Mouse (Mus musculus) kidney, embryonic 15.5 days (tissue): ENCODE data around the gene Anapc4. TPM values are rescaled to one million over a fixed set of nuclear protein-coding genes. Genes with fewer than 3 reads are reported as not detected.
A peak's percentile ranks its signal among the peaks of the same experiment; 100 is the strongest.

Experiments
- ATAC-seq: fragments of 200-750 bp; cut with Nextera tagmentation; replicated peaks from 2 replicates; pipeline ENCODE4 v1.8.0; 2017; ENCODE audit warnings: moderate TSS enrichment; ENCODE audit not compliant: low FRiP score
- H3K27ac ChIP-seq: fragments of 300-500 bp; sonication (generic); 2 replicates; pipeline ENCODE4 v1.5.1; 2015; ENCODE audit warnings: mild to moderate bottlenecking, inconsistent platforms
- H3K27me3 ChIP-seq: fragments of 300-500 bp; sonication (generic); 2 replicates; pipeline ENCODE4 v1.6.1; 2015; ENCODE audit warnings: inconsistent platforms
- H3K36me3 ChIP-seq: fragments of 300-500 bp; sonication (generic); 2 replicates; pipeline ENCODE4 v1.6.1; 2015; ENCODE audit warnings: inconsistent platforms
- H3K4me1 ChIP-seq: fragments of 300-500 bp; sonication (generic); 2 replicates; pipeline ENCODE4 v1.6.1; 2015; ENCODE audit warnings: inconsistent platforms
- H3K4me2 ChIP-seq: fragments of 300-500 bp; sonication (generic); 2 replicates; pipeline ENCODE4 v1.6.1; 2015; ENCODE audit warnings: moderate library complexity, mild to moderate bottlenecking, inconsistent platforms
- H3K4me3 ChIP-seq: fragments of 300-500 bp; sonication (generic); replicated peaks from 2 replicates; pipeline ENCODE4 v1.5.1; 2015; ENCODE audit warnings: mild to moderate bottlenecking, inconsistent platforms
- H3K9ac ChIP-seq: fragments of 300-500 bp; sonication (generic); 2 replicates; pipeline ENCODE4 v1.6.1; 2015; ENCODE audit warnings: mild to moderate bottlenecking, inconsistent platforms
- H3K9me3 ChIP-seq: fragments of 300-500 bp; sonication (generic); replicated peaks from 2 replicates; pipeline ENCODE4 v1.6.1; 2016; ENCODE audit warnings: inconsistent platforms
- WGBS: fragments of 180-500 bp; shearing (Covaris S2); methylation state at CpG from one replicate; pipeline ENCODE4 v1.1.7; 2015; ENCODE audit warnings: mixed read lengths; 5-methylcytosine and 5-hydroxymethylcytosine counted together
- polyA plus RNA-seq: library from polyadenylated mRNA; unstranded; fragments of >200 nt; fragmentation: Nextera tagmentation; extraction: Ambion mirVana; gene quantifications from 2 replicates; pipeline ENCODE4 v1.2.1, GENCODE M21; 2015

The Anapc4 gene
- polyA plus RNA-seq: 103 TPM in 2 replicates

DNA sequence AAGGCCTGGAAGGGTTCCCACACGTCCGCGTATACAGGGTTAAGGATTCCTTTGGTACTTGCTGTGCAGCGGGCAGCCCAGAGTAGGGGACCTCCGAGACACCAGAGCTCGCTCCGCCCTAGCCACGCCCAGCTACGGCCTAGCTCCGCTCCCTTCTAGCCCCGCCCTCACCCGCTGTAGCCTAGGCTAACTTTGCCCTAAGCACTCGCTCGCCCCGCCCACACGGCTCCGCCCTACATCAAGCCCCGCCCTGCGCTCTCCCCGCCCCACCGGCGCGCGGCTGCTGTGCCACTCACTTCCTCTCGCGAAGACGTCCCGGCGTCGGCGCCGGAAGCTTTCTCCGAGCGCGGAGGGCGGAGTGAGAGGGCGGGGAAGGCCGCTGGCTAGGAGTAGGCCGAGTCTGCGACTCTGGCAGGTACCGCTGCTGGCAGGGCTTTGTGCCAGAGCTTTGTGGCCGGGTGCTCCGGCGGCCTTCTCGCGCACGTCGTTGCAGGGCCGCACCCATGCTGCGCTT is at the start of gene Anapc4:
Anapc4 (plus strand) TSS at position 252 of the 514 bp plus-strand sequence.
- Histone ChIP-seq H3K27me3 (no peaks in the 10 kb centered on the region), H3K36me3 (peaks cover 28% of the 10 kb centered on the region), H3K4me2 (peak within 1 kb of the TSS; percentile 74), H3K27ac (peak within 1 kb of the TSS; percentile 94), H3K4me3 (peak within 1 kb of the TSS; percentile 80), H3K9ac (peak within 1 kb of the TSS; percentile 95), H3K9me3 (no peaks in the 10 kb centered on the region), H3K4me1 (peaks cover 19% of the 10 kb centered on the region)
- under 1% methylated on average over 50 of the region's 50 CpGs for WGBS
- peak; percentile 100 for ATAC-seq

DNA sequence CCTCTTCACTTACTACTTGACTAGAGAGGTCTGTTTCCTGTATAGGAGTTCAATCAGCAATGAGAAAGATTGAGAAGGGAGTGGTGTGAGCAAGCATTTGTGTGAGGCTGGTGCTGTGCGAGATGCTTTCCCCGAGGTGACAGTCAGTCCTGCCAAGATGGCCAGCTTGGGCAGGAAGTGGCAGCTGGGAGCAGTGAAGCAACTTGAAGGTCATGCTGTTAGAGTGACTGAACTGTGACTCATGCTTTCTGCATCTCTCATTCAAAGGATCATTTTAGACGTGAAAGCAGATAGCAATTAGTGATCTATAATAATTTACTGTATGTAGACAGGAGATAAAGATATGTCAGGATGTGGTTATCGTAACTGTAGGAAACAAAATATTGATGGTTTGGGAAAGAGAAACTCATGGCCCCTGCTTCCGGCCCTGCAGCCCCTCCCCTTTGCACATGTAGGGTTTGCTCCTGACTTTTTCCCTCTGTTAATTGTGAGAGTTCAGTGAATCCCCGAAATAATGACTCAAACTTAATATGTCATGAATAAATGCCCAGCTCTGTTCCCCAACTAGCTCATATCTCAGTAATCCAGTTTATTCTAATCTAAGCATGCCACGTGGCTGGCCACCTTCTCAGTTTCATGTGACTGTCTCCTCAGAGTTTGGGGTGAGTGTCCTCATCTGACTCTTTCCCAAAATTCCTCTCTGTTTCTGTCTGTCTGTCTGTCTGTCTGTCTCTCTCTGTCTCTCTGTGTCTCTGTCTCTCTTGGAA is 47.1 kb upstream of the Anapc4 start:
- WGBS: 72% methylated on average over 7 of the region's 7 CpGs
- Histone ChIP-seq H3K36me3 (peaks cover 23% of the 10 kb centered on the region; the same call in 1 of the 2 replicates), H3K4me2 (no peak overlapping the region), H3K4me1 (no peaks in the 10 kb centered on the region), H3K27me3 (no peaks in the 10 kb centered on the region), H3K27ac (no peak overlapping the region), H3K9me3 (no peaks in the 10 kb centered on the region), H3K4me3 (no peak overlapping the region), H3K9ac (no peak overlapping the region)
- ATAC-seq: no peak

DNA sequence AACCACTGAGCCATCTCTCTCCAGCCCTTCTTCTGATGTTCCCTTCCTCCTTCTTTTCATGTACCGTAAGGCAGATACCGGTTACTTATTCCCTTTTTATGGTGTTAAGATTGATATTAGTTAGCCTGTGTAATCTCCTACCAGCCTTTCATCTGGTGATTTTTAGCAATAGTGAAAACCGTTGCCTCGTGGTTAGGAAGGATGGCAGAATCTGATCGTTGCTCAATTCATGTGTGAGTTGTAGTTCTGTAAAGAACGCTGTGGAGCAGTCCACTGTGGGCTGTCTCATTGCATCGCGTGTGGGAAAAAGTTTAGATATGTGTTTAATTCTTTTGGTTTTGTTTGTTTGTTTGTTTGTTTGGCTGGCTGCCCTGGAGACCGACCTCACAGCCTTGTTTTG is 40.6 kb upstream of the Anapc4 start:
- no peak overlapping the region for H3K9ac ChIP-seq
- H3K27me3 ChIP-seq: no peaks in the 10 kb centered on the region
- peaks cover 36% of the 10 kb centered on the region for H3K36me3 ChIP-seq
- WGBS: 94% methylated on average over 9 of the region's 9 CpGs
- no peak overlapping the region for H3K27ac ChIP-seq
- no peak overlapping the region for H3K4me3 ChIP-seq
- H3K9me3 ChIP-seq: no peaks in the 10 kb centered on the region
- H3K4me2 ChIP-seq: no peak overlapping the region
- no peak for ATAC-seq
- no peaks in the 10 kb centered on the region for H3K4me1 ChIP-seq

DNA sequence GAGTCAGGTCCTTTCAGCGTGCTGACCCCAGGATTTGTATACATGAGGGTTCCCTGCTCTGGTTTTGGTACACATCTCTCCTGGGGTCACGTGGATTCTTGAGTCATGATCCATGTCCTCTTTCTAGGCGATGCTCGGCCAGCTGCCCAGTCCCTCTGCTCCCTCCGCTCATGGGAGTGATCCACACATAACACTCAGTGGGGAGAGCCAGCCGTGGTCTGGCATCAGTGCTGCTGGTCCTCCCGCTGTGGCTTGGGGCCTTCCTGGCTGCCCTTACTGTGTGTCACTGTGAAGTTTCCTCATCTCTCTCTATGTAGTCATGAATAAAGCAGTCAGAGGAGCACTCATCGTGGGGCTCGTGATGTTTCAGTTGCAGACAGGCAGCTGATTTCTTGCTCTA is 39.7 kb upstream of the Anapc4 start:
- Histone ChIP-seq H3K27ac (no peak overlapping the region), H3K27me3 (no peaks in the 10 kb centered on the region), H3K36me3 (peaks cover 37% of the 10 kb centered on the region), H3K9me3 (no peaks in the 10 kb centered on the region), H3K9ac (no peak overlapping the region), H3K4me1 (no peaks in the 10 kb centered on the region), H3K4me2 (no peak overlapping the region), H3K4me3 (no peak overlapping the region)
- ATAC-seq: no peak
- 93% methylated on average over 9 of the region's 9 CpGs for whole genome bisulfite sequencing

DNA sequence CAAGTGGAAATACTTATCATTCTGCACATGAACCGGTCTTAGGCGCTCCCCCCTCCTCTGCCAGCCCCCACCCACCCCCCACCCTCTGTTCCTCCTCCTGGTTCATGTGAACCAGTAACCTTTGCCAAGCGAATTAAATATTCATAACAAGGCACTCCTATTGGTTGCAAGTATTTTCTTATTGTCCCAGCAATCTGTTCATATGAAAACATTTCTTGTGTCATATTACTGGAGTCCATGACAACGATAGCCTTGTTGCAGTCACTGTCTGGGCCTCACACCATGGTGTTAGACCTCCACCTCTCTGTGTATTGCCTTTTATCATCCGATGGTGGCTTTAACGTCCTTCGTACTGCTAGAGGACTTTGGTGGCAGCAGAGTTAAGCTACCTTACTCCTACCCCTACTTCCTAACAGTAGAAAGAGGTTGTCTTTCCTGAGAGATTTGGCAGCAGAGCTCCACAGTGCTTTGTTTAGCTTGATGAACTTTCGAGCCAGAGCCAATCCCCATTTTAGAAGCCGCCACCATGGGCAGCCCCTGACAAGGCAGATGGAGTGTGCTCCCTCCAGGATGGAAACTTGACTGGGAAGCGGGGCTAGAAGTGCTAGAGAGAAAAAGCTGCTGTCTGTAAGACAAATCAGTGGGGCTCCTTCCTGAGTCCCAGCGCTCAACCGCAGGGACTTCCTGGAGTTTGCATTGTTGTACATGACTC is 34.4 kb upstream of the Anapc4 start:
- no peaks in the 10 kb centered on the region for H3K27me3 ChIP-seq
- no peak overlapping the region for H3K4me3 ChIP-seq
- H3K9ac ChIP-seq: no peak overlapping the region
- 90% methylated on average over 12 of the region's 12 CpGs for WGBS
- no peaks in the 10 kb centered on the region for H3K4me1 ChIP-seq
- no peak overlapping the region for H3K4me2 ChIP-seq
- H3K27ac ChIP-seq: no peak overlapping the region
- H3K36me3 ChIP-seq: peaks cover 53% of the 10 kb centered on the region
- H3K9me3 ChIP-seq: no peaks in the 10 kb centered on the region
- ATAC-seq: no peak

DNA sequence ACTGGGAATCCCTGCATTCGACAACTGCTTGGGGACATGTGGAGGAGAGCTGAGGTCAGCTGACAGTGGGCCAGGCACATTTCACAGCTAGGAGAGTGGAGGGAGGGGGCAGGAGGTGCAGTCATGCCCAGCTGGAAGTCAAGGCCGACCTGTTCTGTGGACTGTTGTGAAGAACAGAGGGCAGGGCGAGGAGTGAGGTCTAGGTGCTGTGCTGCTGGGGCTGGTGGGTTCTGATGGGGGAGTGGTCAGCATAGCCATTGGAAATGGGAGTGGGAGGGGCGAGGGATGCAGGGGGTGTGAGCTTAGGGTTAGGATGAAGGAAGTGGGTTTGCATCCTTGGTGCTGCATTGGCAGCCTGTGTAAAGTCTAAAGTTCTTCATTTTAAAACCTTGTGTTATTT is 28.0 kb upstream of the Anapc4 start:
- H3K4me3 ChIP-seq: no peak overlapping the region
- no peaks in the 10 kb centered on the region for H3K27me3 ChIP-seq
- H3K9ac ChIP-seq: no peak overlapping the region
- no peaks in the 10 kb centered on the region for H3K9me3 ChIP-seq
- WGBS: 67% methylated on average over 4 of the region's 4 CpGs
- no peak overlapping the region for H3K27ac ChIP-seq
- peaks cover 54% of the 10 kb centered on the region for H3K36me3 ChIP-seq
- no peaks in the 10 kb centered on the region for H3K4me1 ChIP-seq
- no peak overlapping the region for H3K4me2 ChIP-seq
- no peak for ATAC-seq

DNA sequence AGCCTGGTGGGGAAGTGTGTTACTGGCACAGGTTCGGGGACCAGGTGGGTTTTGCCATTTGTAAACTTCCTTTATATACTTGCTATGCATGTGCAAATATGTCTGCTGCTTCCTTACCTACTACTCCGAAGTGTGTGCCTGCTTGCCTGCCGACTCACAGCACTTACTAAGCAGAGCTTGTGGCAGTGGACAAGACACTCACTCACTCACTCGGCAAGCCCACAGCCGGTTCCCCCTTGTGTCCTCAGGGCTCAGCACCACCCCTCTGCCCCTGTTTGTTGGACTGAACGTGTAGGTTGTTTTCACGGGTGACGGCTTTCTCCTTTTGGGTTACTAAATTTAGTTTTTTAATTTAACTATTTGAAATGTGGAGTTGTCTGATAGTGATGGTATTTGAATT is 27.5 kb upstream of the Anapc4 start:
- ATAC-seq: no peak
- H3K4me1 ChIP-seq: no peaks in the 10 kb centered on the region
- H3K27me3 ChIP-seq: no peaks in the 10 kb centered on the region
- no peak overlapping the region for H3K9ac ChIP-seq
- H3K4me3 ChIP-seq: no peak overlapping the region
- 84% methylated on average over 8 of the region's 8 CpGs for WGBS
- H3K4me2 ChIP-seq: no peak overlapping the region
- H3K27ac ChIP-seq: no peak overlapping the region
- peaks cover 54% of the 10 kb centered on the region for H3K36me3 ChIP-seq
- H3K9me3 ChIP-seq: no peaks in the 10 kb centered on the region

DNA sequence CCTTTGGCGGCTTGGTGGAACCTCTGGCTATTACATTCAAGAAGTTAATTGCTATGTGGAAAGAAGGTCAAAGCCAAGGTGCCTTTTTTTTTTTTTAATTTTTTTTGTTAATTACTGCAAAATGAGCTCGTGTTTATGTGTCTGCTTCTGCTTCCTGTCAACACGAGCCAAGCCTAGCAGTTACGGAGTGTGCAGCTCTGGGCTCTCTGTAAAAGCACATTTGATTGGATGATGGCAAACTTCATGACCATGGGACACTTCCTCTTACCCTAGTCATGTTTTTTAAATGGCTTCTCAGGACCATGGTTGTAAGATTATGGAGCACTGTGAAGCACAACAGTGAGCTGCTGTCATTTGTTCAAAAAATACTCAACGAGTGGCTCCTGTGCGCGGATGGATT is 26.8 kb upstream of the Anapc4 start:
- no peak for ATAC-seq
- no peak overlapping the region for H3K27ac ChIP-seq
- no peaks in the 10 kb centered on the region for H3K4me1 ChIP-seq
- H3K36me3 ChIP-seq: peaks cover 48% of the 10 kb centered on the region
- no peak overlapping the region for H3K4me3 ChIP-seq
- H3K27me3 ChIP-seq: no peaks in the 10 kb centered on the region
- 87% methylated on average over 7 of the region's 7 CpGs for WGBS
- H3K4me2 ChIP-seq: no peak overlapping the region
- H3K9me3 ChIP-seq: no peaks in the 10 kb centered on the region
- H3K9ac ChIP-seq: no peak overlapping the region

DNA sequence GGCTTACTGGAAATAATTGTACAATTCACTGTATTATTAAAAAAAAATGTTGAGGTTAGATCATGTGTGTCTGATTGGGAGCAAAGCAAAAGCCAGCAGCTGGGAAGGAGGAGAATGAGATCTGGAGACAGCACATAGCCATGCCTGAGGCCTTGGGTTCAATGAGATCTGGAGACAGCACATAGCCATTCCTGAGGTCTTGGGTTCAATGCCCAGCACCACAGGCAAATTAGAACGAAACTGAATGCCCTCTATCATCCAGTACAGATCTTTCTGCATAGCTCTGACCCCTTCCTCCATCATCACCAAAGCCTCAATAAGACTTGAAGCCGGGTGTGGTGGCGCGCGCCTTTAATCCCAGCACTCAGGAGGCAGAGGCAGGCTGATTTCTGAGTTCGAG is 23.4 kb upstream of the Anapc4 start:
- Histone ChIP-seq H3K4me3 (no peak overlapping the region), H3K9ac (no peak overlapping the region), H3K4me2 (no peak overlapping the region), H3K27ac (no peak overlapping the region), H3K36me3 (peaks cover 49% of the 10 kb centered on the region), H3K9me3 (no peaks in the 10 kb centered on the region), H3K4me1 (no peaks in the 10 kb centered on the region), H3K27me3 (no peaks in the 10 kb centered on the region)
- WGBS: 95% methylated on average over 6 of the region's 6 CpGs
- no peak for ATAC-seq

DNA sequence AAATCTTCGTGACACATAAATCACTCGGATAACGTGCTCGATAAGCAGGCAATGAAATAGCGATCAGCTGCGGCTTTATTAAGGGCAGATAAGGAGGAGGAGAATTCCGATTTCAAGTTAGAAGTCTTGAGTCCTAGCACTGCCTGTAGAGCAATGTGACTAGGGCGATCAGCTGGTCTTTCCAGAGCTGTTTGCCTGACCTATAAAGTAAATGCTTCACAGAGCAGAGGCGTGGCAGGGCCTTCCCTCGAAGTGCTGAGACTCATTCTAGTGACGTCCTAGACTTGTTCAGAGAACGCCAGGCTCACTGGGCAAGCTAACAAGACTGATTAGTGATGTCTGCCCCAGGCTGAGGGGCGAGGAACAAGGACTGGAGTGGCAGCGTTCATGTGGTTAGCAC is 22.8 kb upstream of the Anapc4 start:
- no peak for ATAC-seq
- WGBS: 88% methylated on average over 14 of the region's 14 CpGs
- no peak overlapping the region for H3K4me2 ChIP-seq

DNA sequence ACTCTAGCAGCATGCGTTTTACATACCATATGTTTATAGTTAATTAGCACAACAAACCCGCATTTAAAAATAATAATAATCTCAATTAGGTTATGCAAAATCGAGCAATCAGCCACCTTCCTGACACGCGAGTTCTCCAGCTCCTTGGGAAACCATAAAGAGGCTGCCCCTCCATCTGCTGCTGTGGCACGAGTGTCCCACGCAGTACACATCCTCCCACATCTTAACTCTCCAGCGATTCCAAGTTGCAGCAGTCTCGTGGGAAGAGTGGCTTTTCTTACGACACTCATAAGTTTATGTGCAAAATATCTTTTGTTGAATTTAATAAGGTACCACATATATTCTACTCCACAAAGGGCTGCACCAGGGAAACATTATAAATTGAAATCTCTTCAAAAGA is 21.4 kb upstream of the Anapc4 start:
- WGBS: 84% methylated on average over 10 of the region's 10 CpGs
- Histone ChIP-seq H3K27me3 (no peaks in the 10 kb centered on the region), H3K4me1 (no peaks in the 10 kb centered on the region), H3K9ac (no peak overlapping the region), H3K9me3 (no peaks in the 10 kb centered on the region), H3K4me2 (no peak overlapping the region), H3K36me3 (peaks cover 55% of the 10 kb centered on the region), H3K27ac (no peak overlapping the region), H3K4me3 (no peak overlapping the region)
- ATAC-seq: no peak

More for the DNA sequence above, 22.8 kb upstream of the Anapc4 start:
- Histone ChIP-seq H3K36me3 (peaks cover 55% of the 10 kb centered on the region), H3K27me3 (no peaks in the 10 kb centered on the region), H3K27ac (no peak overlapping the region), H3K9ac (no peak overlapping the region), H3K9me3 (no peaks in the 10 kb centered on the region), H3K4me1 (no peaks in the 10 kb centered on the region), H3K4me3 (no peak overlapping the region)

DNA sequence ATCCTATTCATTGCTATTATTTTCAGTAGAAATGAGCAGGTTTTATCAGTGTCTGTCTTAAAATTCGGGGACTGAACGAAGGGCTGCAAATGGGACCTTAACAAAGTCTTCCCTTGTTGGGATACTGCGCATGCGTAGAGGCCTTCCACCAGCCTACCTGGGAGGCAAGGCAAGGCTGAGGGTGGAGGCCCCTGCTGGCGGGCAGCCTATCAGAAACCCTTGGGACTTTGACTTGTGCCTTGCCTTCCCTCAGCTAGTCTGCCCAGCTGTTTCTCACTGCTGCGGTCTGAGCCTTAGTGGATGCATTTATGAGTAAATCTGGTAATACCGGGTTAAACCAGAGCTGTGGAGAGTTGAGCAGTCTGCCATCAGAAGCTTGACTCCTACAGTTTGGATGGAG is 20.5 kb upstream of the Anapc4 start:
- Histone ChIP-seq H3K9me3 (no peaks in the 10 kb centered on the region), H3K4me2 (no peak overlapping the region), H3K36me3 (peaks cover 48% of the 10 kb centered on the region), H3K9ac (no peak overlapping the region), H3K4me3 (no peak overlapping the region), H3K27ac (no peak overlapping the region), H3K4me1 (no peaks in the 10 kb centered on the region), H3K27me3 (no peaks in the 10 kb centered on the region)
- no peak for ATAC-seq
- WGBS: 92% methylated on average over 7 of the region's 7 CpGs
